Mouse (Mus musculus): ENCODE measurements at regions not wholly inside any gene's neighbourhood (a gene's known extent, or its start where the extent isn't known, plus 50 kb on each side); places are given as distances from the start of the nearest gene placed in this dataset.
A peak's percentile ranks its signal among the peaks of the same experiment; 100 is the strongest.

- 81% methylated on average over 11 of the region's 11 CpGs for WGBS
- no peaks in the 10 kb centered on the region for H3K36me3 ChIP-seq
- no peak overlapping the region for H3K27ac ChIP-seq (replicated peaks)
- no peak overlapping the region for H3K9ac ChIP-seq (replicated peaks)
- H3K27me3 ChIP-seq = no peaks in the 10 kb centered on the region
- no peak overlapping the region for H3K4me3 ChIP-seq
- H3K4me2 ChIP-seq (replicated peaks) = no peak overlapping the region
- ATAC-seq (replicated peaks) = no peak
- H3K9me3 ChIP-seq = no peaks in the 10 kb centered on the region
- peaks cover 28% of the 10 kb centered on the region for H3K4me1 ChIP-seq
These were observed 1022.1 kb downstream of the Adgrl2 start for GRCm38 (mm10) chr3:147968271-147968670.

- 39% methylated on average over 9 of the region's 9 CpGs for WGBS
- Histone ChIP-seq H3K36me3 (no peaks in the 10 kb centered on the region), H3K27ac (replicated peaks) (no peak overlapping the region), H3K9ac (replicated peaks) (no peak overlapping the region), H3K9me3 (no peaks in the 10 kb centered on the region), H3K4me1 (peaks cover 28% of the 10 kb centered on the region), H3K4me2 (replicated peaks) (no peak overlapping the region), H3K27me3 (no peaks in the 10 kb centered on the region), H3K4me3 (no peak overlapping the region)
- ATAC-seq (replicated peaks) = no peak
These were observed 1022.5 kb downstream of the Adgrl2 start for GRCm38 (mm10) chr3:147967866-147968265.

GRCm38 (mm10) chr3:147967261-147967660 is 1023.1 kb downstream of the Adgrl2 start:
- no peak for ATAC-seq (replicated peaks)
- peaks cover 28% of the 10 kb centered on the region for H3K4me1 ChIP-seq
- H3K27me3 ChIP-seq = no peaks in the 10 kb centered on the region
- no peak overlapping the region for H3K4me2 ChIP-seq (replicated peaks)
- H3K9me3 ChIP-seq = no peaks in the 10 kb centered on the region
- WGBS = 48% methylated on average over 3 of the region's 3 CpGs
- no peak overlapping the region for H3K27ac ChIP-seq (replicated peaks)
- H3K4me3 ChIP-seq = no peak overlapping the region
- H3K9ac ChIP-seq (replicated peaks) = no peak overlapping the region
- no peaks in the 10 kb centered on the region for H3K36me3 ChIP-seq

DNA sequence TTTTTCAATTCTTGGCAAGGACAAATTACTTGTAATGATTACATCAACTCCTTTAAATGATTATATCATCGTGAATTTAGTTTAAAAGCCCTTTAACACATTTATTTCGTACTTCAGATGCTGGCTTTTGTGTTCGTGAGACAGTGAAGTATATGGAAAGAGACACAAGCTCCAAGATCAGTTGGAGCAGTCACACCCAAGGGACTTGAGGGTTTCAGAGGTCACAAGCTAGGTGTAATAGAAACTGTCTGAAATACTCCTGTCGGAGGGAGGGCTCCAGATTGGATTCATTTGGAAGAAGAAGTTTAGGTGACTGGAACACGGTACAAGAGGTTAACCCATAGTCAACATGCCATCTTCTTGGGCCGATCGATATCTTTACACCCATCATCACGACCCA is 1023.5 kb downstream of the Adgrl2 start:
- Histone ChIP-seq H3K4me1 (peaks cover 28% of the 10 kb centered on the region), H3K4me2 (replicated peaks) (no peak overlapping the region), H3K9me3 (no peaks in the 10 kb centered on the region), H3K4me3 (no peak overlapping the region), H3K36me3 (no peaks in the 10 kb centered on the region), H3K27me3 (no peaks in the 10 kb centered on the region), H3K9ac (replicated peaks) (no peak overlapping the region), H3K27ac (replicated peaks) (no peak overlapping the region)
- ATAC-seq (replicated peaks) = no peak
- 63% methylated on average over 8 of the region's 8 CpGs for WGBS

DNA sequence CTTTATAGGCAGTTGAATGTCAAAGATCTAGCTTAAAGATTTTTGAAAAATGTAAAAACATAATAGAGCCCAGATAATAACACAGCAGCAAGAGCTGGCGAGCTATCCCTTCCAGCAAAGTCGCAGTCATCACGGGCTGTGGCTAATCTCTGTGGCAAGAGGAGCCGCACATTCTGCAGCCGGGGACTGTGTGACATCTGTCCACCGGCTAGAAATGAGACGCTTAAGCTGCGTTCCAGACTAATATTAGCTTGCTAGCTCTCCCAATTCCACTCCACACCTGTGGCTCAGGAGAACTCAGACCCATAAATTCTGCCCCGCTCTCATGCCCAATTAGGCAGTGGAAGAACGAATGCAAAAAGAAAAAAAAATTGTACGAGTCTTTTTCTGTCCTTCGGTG is 1024.0 kb downstream of the Adgrl2 start:
- no peaks in the 10 kb centered on the region for H3K27me3 ChIP-seq
- H3K27ac ChIP-seq (replicated peaks) = no peak overlapping the region
- H3K36me3 ChIP-seq = no peaks in the 10 kb centered on the region
- no peak overlapping the region for H3K4me2 ChIP-seq (replicated peaks)
- no peak overlapping the region for H3K9ac ChIP-seq (replicated peaks)
- WGBS = 51% methylated on average over 12 of the region's 12 CpGs
- H3K4me3 ChIP-seq = no peak overlapping the region
- peaks cover 28% of the 10 kb centered on the region for H3K4me1 ChIP-seq
- no peak for ATAC-seq (replicated peaks)
- no peaks in the 10 kb centered on the region for H3K9me3 ChIP-seq

DNA sequence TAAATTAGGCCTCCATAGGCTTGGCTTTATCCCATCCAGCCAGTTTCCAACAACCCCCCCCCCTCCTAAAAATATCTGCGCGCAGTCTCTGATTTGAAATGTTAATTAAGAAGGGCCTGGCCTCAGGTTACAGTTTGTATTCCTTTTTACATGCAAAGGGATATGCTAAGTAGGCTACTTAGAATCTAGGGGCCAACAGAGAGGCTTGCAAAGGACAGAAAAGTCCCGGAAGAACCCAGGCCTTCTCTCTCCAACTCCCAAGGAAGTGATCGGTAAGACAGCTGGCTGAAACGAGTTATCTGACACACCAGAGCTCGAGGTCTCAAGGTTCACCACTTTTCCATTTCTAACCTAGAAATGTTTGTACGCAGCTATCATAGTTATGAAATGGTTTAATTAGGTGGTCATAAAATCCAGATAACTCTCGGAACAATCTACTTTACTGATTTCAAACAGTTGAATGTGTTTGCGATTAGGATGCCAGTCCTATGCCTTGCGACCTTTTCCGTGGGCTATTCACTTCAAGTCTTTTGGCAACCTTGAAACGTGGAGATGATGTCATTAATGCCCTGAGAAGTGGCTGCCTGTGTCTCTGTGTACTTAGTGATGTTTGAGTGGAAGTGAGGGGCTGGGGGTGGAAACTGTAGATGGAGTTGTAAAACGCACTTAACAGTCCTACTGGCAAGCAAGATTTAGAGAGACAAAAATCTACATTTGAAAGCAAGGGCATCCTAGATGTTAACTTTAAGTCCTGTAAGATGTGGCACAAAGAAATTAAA is 1026.5 kb downstream of the Adgrl2 start:
- Histone ChIP-seq H3K9ac (replicated peaks) (no peak overlapping the region), H3K9me3 (no peaks in the 10 kb centered on the region), H3K4me2 (replicated peaks) (no peak overlapping the region; the same call in 1 of the 2 replicates), H3K4me1 (peaks cover 28% of the 10 kb centered on the region), H3K27ac (replicated peaks) (peak overlapping the region; percentile 46; the same call in 1 of the 2 replicates), H3K36me3 (no peaks in the 10 kb centered on the region), H3K4me3 (no peak overlapping the region), H3K27me3 (no peaks in the 10 kb centered on the region)
- peak; percentile 78 for ATAC-seq (replicated peaks)
- 13% methylated on average over 13 of the region's 13 CpGs for WGBS

DNA sequence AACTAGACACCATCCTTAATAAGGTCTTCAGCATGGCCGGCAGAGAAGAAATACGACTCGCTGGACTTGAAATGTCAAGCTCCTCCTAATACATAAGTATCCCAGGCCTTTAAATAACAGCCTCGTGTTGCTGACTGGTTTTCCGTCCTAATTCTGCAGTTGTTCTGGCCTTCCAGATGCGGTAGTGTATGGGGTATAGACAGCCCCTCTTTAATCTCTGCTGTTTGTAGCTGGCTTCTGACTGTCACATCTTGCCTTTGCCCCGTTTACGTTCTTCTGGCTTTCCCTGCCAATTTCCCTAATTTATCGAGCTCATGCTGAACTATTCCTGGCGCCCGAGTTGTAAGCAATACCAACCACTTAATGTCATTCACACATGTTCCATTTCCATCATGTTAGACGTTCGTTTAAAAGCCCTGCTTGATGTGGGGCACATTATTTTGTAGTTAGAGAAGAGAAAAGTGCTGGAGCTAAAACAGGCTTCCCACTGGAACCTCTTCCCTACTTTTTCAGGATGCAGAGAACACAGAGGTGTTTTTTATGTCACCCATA is 1042.2 kb downstream of the Adgrl2 start:
- H3K4me2 ChIP-seq (replicated peaks) = no peak overlapping the region
- no peaks in the 10 kb centered on the region for H3K9me3 ChIP-seq
- H3K36me3 ChIP-seq = no peaks in the 10 kb centered on the region
- H3K27ac ChIP-seq (replicated peaks) = no peak overlapping the region
- H3K27me3 ChIP-seq = no peaks in the 10 kb centered on the region
- ATAC-seq (replicated peaks) = no peak
- no peak overlapping the region for H3K9ac ChIP-seq (replicated peaks)
- WGBS = 43% methylated on average over 13 of the region's 13 CpGs
- no peak overlapping the region for H3K4me3 ChIP-seq
- H3K4me1 ChIP-seq = peaks cover 7% of the 10 kb centered on the region; the same call in 1 of the 2 replicates

GRCm38 (mm10) chr3:147943314-147943713 is 1047.0 kb downstream of the Adgrl2 start:
- Histone ChIP-seq H3K36me3 (no peaks in the 10 kb centered on the region), H3K9me3 (no peaks in the 10 kb centered on the region), H3K4me3 (no peak overlapping the region), H3K9ac (replicated peaks) (no peak overlapping the region), H3K27ac (replicated peaks) (no peak overlapping the region), H3K4me2 (replicated peaks) (no peak overlapping the region), H3K27me3 (no peaks in the 10 kb centered on the region), H3K4me1 (peaks cover 4% of the 10 kb centered on the region; the same call in 1 of the 2 replicates)
- no peak for ATAC-seq (replicated peaks)
- WGBS = 82% methylated on average over 4 of the region's 4 CpGs

- Histone ChIP-seq H3K4me3 (no peak overlapping the region), H3K4me1 (no peaks in the 10 kb centered on the region), H3K9ac (replicated peaks) (no peak overlapping the region), H3K9me3 (no peaks in the 10 kb centered on the region), H3K27me3 (no peaks in the 10 kb centered on the region), H3K36me3 (no peaks in the 10 kb centered on the region), H3K27ac (replicated peaks) (no peak overlapping the region), H3K4me2 (replicated peaks) (no peak overlapping the region)
- WGBS = 72% methylated on average over 6 of the region's 6 CpGs
- no peak for ATAC-seq (replicated peaks)
These were observed 1059.5 kb downstream of the Adgrl2 start for GRCm38 (mm10) chr3:147930811-147931251.

GRCm38 (mm10) chr3:147920181-147920580 is 1068.0 kb downstream of the Ttll7 start:
- no peak for ATAC-seq (replicated peaks)
- no peaks in the 10 kb centered on the region for H3K9me3 ChIP-seq
- 88% methylated on average over 2 of the region's 2 CpGs for WGBS

DNA sequence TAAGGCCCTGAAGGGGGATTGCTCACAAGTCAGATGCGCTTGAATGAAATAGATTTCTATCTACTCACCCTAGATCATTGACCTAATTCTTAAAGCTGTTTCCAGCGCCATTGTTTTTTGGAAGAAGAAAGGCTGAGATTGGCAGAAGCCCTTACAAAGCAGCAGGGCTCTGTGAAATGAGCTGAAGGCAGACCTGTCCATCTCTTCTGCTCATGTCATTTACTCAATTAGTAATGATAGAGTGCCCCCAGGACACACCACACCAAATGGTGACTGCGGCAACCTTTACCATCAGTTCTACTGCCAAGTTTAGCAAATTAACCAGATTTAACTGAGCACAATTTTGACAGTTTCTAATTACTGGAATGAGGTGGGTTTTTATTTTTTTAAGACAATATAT is 1067.5 kb downstream of the Ttll7 start:
- no peak for ATAC-seq (replicated peaks)
- Histone ChIP-seq H3K36me3 (no peaks in the 10 kb centered on the region), H3K4me3 (no peak overlapping the region), H3K27ac (replicated peaks) (no peak overlapping the region), H3K4me1 (no peaks in the 10 kb centered on the region), H3K9me3 (no peaks in the 10 kb centered on the region), H3K27me3 (no peaks in the 10 kb centered on the region), H3K9ac (replicated peaks) (no peak overlapping the region), H3K4me2 (replicated peaks) (no peak overlapping the region)
- WGBS = 59% methylated on average over 3 of the region's 3 CpGs

More at GRCm38 (mm10) chr3:147920181-147920580, 1068.0 kb downstream of the Ttll7 start:
- Histone ChIP-seq H3K27ac (replicated peaks) (no peak overlapping the region), H3K36me3 (no peaks in the 10 kb centered on the region), H3K4me3 (no peak overlapping the region), H3K4me2 (replicated peaks) (no peak overlapping the region), H3K9ac (replicated peaks) (no peak overlapping the region), H3K27me3 (no peaks in the 10 kb centered on the region), H3K4me1 (no peaks in the 10 kb centered on the region)

DNA sequence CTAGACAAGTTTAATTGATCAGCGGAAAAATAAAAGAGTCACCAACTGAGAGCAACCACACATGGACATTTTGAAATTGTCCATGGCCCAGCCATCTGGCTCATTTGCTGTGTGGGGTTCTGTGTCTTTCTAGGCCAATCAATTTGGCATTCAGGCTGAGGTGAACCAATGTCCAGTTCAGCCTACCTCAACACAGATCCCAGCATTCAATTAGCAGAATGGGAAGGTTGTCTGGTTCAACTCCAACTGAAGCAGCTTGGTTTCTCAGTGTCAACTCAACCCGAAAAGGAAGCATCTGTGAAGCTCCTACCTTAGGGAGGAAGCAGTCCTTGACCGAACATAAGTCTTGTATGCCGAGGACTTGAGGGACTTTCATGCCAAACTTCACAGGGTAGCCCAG is 1067.0 kb downstream of the Ttll7 start:
- 0 out of 2 replicates have a peak, but pooled peaks have one; percentile 26 for ATAC-seq (replicated peaks)
- Histone ChIP-seq H3K4me2 (replicated peaks) (no peak overlapping the region), H3K36me3 (no peaks in the 10 kb centered on the region), H3K27me3 (no peaks in the 10 kb centered on the region), H3K9me3 (no peaks in the 10 kb centered on the region), H3K9ac (replicated peaks) (no peak overlapping the region), H3K4me3 (no peak overlapping the region), H3K4me1 (no peaks in the 10 kb centered on the region), H3K27ac (replicated peaks) (no peak overlapping the region)
- 72% methylated on average over 4 of the region's 4 CpGs for WGBS
